Mouse (Mus musculus): Measurements from ENCODE around the gene Gimap3. TPM values are rescaled to one million over a fixed set of nuclear protein-coding genes. Genes with fewer than 3 reads are reported as not detected.

The Gimap3 gene
- polyA plus RNA-seq, 1 experiment from 2014 or later, result 0.09 TPM

DNA sequence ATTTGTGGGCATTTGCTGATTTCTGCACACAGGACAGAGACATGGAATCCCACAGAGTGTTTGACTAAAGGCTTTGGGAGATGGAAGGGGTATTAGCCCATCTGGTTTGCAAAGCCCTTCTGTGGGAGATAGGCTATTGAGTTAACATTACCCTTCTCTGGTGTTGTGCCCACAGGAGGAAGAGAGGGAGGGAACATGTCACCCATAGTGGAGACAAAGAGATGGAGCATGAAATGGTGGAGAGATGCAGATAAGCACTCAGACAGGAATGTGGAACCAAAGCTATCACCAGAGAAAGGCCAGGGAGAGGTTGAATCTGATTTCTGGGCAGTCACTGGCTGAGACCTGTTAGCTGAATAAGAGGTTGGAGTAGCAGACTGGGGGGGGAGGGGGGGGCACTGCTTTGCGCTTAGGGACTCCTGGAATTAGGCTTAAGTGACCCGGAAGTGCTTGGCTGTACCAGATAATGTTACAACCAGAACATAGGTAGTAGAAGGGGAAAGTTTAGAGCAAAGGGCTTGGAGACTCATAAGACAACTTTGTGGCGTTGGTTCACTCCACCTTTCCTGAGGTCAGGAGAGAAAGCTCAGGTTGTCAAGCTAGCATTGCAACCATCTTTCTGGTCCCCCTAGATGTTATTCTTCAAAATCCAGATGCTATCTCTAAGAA lies 30.0 kb downstream of the Gimap3 start:
- peaks cover 23% of the 10 kb centered on the region for H3K4me1 ChIP-seq (replicated peaks)
- H3K9me3 ChIP-seq, result no peaks in the 10 kb centered on the region
- no peak overlapping the region for H3K27ac ChIP-seq
- H3K36me3 ChIP-seq, result no peaks in the 10 kb centered on the region
- WGBS, result 77% methylated on average over 3 of the region's 3 CpGs
- H3K27me3 ChIP-seq (ENCODE audit: insufficient read depth, poor library complexity, severe bottlenecking), result peaks cover 47% of the 10 kb centered on the region
- H3K4me3 ChIP-seq, result no peak overlapping the region
- no peak for DNase-seq (ENCODE audit: low spot score)

DNA sequence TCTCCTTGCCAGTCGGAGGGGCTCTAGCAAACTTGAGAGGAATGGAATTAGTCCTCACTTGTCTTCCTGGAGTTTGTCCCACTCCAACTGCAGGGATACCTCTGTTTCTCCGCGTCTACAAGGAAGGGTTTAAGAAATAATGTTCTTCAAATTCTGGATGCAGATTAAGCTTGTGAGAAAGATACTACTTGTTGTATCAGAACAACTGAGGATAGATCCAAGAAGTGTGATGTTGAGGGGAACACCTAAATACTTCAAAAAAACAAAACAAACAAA lies 30.9 kb downstream of the Gimap3 start:
- H3K4me3 ChIP-seq, result no peak overlapping the region

DNA sequence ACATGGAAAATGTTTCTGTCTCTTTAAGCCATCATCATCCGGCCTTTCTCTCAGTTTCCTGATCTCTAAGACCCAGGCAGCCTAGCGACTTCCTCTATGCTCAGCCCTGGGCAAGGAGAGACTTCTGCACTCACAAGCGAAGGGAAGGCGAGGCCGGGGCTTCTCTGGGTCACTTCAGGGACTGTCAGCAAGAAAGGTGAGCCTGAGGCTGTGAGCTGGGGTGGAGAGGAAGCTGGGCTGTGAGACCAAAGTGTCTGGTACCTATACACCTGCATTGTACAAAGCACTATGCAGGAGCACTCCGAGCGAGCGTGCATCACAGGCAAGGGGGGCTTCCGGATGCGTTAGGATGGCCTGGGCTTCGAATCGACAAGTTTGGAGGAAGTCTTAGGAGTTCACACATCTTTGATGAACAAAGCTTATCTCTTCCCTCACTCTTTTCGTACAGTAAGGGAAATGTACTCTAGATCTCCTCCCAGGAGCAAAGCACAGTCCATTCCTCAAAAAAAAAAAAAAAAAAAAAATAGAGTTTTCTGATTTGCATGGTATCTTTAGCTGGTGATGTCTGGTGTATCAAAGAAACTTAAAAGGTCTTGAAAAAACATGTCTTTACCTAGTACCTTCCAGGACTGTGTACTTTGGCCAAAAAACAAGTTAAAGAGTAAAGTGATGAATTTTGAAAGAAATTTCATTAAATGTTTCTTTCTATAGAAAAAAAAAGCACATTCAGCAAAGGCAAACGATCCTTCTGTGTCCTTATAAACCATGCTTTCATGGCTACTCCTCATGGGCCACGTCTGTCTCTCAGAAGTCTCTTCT lies 31.5 kb downstream of the Gimap3 start, which contains the start of gene Gimap1:
Gimap1 (plus strand) TSS at position 94 of the 819 bp plus-strand sequence.
- no peak within 1 kb of the TSS for H3K4me3 ChIP-seq
- H3K36me3 ChIP-seq, result no peaks in the 10 kb centered on the region
- DNase-seq (ENCODE audit: low spot score), result no peak
- H3K27ac ChIP-seq, result 0 out of 2 replicates have a peak within 1 kb of the TSS, but pooled peaks have one; percentile 23
- H3K9me3 ChIP-seq, result no peaks in the 10 kb centered on the region
- peaks cover 40% of the 10 kb centered on the region for H3K27me3 ChIP-seq (ENCODE audit: insufficient read depth, poor library complexity, severe bottlenecking)
- WGBS, result 82% methylated on average over 15 of the region's 15 CpGs
- H3K4me1 ChIP-seq (replicated peaks), result peaks cover 23% of the 10 kb centered on the region

More for the DNA sequence above, 30.9 kb downstream of the Gimap3 start:
- H3K27me3 ChIP-seq (ENCODE audit: insufficient read depth, poor library complexity, severe bottlenecking), result peaks cover 42% of the 10 kb centered on the region
- no peak overlapping the region for H3K27ac ChIP-seq
- 93% methylated on average over 3 of the region's 3 CpGs for WGBS
- DNase-seq (ENCODE audit: low spot score), result no peak
- H3K36me3 ChIP-seq, result no peaks in the 10 kb centered on the region
- no peaks in the 10 kb centered on the region for H3K9me3 ChIP-seq
- peaks cover 23% of the 10 kb centered on the region for H3K4me1 ChIP-seq (replicated peaks)

DNA sequence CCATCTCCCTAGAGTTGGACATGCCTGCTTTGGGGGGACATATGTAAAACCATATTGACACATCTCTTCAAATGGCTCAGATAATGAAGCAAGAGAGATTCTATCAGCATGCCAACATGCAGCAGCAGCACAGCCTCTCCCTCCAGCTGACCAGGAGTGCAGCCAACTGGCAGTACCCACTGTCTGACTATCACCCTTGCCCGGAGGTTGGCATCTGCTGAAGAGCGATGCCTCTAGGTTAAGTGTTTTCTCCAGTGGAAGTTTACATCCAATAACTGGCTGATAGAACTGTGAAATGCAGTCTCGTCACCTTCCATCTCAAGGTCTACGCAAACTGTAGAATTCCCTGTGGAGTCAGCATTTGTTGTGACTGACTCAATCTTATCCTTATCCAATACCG lies 33.0 kb downstream of the Gimap3 start:
- H3K9me3 ChIP-seq, result no peaks in the 10 kb centered on the region
- 92% methylated on average over 5 of the region's 5 CpGs for WGBS
- peaks cover 16% of the 10 kb centered on the region for H3K4me1 ChIP-seq (replicated peaks)
- H3K36me3 ChIP-seq, result no peaks in the 10 kb centered on the region
- no peak overlapping the region for H3K4me3 ChIP-seq
- peaks cover 25% of the 10 kb centered on the region for H3K27me3 ChIP-seq (ENCODE audit: insufficient read depth, poor library complexity, severe bottlenecking)
- DNase-seq (ENCODE audit: low spot score), result no peak
- H3K27ac ChIP-seq, result no peak overlapping the region

DNA sequence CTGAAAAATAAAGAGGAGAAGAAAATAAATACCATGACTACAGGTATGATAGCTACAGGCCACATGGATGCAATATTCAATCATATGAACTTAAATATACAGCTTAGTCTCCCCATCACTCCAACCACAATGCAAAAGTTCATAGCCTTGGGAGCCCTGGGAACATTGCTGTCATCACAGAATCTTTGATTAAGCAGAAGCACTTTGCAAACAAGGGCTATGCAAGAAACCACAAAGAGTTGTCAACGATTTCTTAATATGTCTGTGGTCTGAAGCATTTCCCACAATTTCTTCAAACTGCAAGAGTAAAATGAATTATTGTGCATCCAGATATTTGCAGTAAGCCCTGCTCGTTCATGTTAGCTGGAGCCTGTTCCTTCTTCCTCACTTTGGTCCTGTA lies 33.6 kb downstream of the Gimap3 start:
- H3K4me1 ChIP-seq (replicated peaks), result peaks cover 10% of the 10 kb centered on the region
- no peak overlapping the region for H3K27ac ChIP-seq
- 83% methylated on average over 2 of the region's 2 CpGs for WGBS
- H3K27me3 ChIP-seq (ENCODE audit: insufficient read depth, poor library complexity, severe bottlenecking), result peaks cover 19% of the 10 kb centered on the region
- no peaks in the 10 kb centered on the region for H3K9me3 ChIP-seq
- DNase-seq (ENCODE audit: low spot score), result no peak
- H3K4me3 ChIP-seq, result no peak overlapping the region
- H3K36me3 ChIP-seq, result no peaks in the 10 kb centered on the region

DNA sequence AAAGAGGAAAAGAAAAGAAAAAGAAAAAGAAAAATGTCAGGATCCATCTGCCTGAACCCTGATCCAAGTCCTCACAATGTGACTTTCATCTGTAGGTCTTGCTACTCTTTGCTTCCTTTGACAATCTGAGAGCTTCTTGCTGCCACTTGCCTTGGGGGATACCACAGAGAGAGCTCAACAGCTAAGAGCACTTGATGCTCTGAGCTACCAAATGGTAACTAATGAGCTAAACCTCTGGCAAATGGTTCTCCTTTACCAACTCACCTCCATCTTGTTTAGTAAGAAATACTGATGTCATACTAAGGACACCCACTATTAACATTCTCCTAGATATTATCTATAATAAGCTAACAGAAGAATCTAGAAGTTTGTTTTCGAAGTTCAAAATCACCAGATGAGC lies 37.0 kb downstream of the Gimap3 start:
- no peak for DNase-seq (ENCODE audit: low spot score)
- Histone ChIP-seq H3K27ac (no peak overlapping the region), H3K27me3 (ENCODE audit: insufficient read depth, poor library complexity, severe bottlenecking) (no peaks in the 10 kb centered on the region), H3K4me1 (replicated peaks) (no peaks in the 10 kb centered on the region), H3K9me3 (no peaks in the 10 kb centered on the region), H3K36me3 (no peaks in the 10 kb centered on the region), H3K4me3 (no peak overlapping the region)
- WGBS, result 86% methylated on average over 1 of the region's 1 CpGs

DNA sequence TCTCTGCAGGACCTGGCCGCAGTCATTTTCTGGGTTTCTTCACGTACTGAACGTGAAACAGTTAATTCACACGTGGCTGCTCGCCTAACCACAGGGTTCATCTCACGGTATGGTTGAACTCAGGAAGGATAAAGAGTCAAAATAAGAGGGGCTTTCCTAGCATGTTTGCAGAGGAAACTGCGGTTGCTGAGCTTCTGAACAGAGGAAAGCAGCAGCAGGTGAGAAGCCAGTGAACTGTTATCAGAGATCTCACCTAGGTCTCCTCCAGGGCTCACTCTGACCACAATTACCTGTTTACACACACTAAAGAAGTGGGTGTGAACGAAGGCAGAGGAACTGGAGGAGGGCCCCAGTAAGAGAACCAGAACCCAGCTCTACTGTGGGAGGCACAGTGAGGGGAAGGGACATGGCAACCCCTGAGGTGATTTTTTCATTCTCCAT lies 37.8 kb downstream of the Gimap3 start:
- Histone ChIP-seq H3K27ac (no peak overlapping the region), H3K9me3 (no peaks in the 10 kb centered on the region), H3K36me3 (no peaks in the 10 kb centered on the region), H3K4me3 (no peak overlapping the region), H3K27me3 (ENCODE audit: insufficient read depth, poor library complexity, severe bottlenecking) (no peaks in the 10 kb centered on the region), H3K4me1 (replicated peaks) (no peaks in the 10 kb centered on the region)
- 66% methylated on average over 8 of the region's 8 CpGs for WGBS
- no peak for DNase-seq (ENCODE audit: low spot score)

DNA sequence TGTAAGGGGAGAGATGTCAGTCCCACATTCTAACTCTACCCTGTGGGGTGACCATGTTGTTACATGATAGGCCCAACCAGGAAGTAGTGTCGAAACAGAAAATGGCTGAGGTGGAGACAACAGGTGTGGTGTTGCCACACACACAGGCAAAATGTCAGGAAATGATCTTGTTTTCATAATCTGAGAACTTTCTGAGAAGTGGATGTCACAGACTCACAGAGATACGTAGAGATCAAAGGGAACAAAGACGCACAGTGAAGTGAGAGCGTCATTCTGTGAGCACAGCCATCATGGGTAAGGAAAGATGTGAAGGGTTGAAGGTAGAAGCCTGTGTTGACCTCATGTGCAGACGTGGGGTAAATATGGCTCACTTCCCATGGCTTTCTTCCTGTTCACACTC lies 42.9 kb downstream of the Gimap3 start:
- DNase-seq (ENCODE audit: low spot score), result no peak
- Histone ChIP-seq H3K36me3 (no peaks in the 10 kb centered on the region), H3K27ac (no peak overlapping the region), H3K4me1 (replicated peaks) (peaks cover 9% of the 10 kb centered on the region; the same call in 1 of the 2 replicates), H3K4me3 (no peak overlapping the region), H3K27me3 (ENCODE audit: insufficient read depth, poor library complexity, severe bottlenecking) (no peaks in the 10 kb centered on the region), H3K9me3 (no peaks in the 10 kb centered on the region)
- 90% methylated on average over 5 of the region's 5 CpGs for WGBS

DNA sequence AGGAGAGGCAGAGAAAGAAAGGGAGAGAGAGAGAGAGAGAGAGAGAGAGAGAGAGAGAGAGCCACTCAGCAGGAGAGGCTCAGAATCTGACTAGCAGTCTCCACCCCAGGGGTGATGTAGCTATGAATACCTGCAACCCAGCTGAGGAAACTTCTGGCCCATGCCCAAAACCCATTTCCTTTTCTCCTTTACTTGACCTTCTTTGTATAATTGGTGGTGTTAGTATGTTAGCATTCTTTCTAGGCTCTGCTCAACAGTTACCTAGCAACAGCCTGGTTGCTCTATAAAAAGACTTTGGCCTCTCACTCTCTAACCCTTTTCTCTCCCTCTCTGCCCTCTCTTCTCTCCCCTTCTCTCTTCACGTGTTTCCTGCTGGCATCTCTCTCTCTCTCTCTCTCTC lies 45.2 kb downstream of the Gimap3 start:
- Histone ChIP-seq H3K36me3 (no peaks in the 10 kb centered on the region), H3K4me1 (replicated peaks) (peaks cover 9% of the 10 kb centered on the region; the same call in 1 of the 2 replicates), H3K4me3 (no peak overlapping the region), H3K9me3 (no peaks in the 10 kb centered on the region), H3K27me3 (ENCODE audit: insufficient read depth, poor library complexity, severe bottlenecking) (no peaks in the 10 kb centered on the region), H3K27ac (no peak overlapping the region)
- DNase-seq (ENCODE audit: low spot score), result no peak
- WGBS, result 0% methylated on average over 1 of the region's 1 CpGs

DNA sequence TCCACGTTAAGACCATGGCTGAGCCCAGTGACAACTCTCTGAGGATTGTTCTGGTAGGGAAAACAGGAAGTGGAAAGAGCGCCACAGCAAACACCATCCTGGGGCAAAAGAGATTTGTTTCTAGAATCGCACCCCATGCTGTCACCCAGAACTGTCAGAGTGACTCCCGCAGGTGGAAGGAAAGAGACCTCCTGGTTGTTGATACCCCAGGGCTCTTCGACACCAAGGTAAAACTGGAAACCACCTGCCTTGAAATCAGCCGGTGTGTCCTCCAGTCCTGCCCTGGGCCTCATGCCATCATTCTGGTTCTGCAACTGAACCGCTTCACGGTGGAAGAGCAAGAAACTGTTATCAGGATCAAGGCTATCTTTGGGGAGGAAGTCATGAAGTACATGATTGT lies 47.2 kb downstream of the Gimap3 start:
- peaks cover 9% of the 10 kb centered on the region for H3K4me1 ChIP-seq (replicated peaks)
- H3K27me3 ChIP-seq (ENCODE audit: insufficient read depth, poor library complexity, severe bottlenecking), result no peaks in the 10 kb centered on the region
- WGBS, result 85% methylated on average over 8 of the region's 8 CpGs
- no peak overlapping the region for H3K27ac ChIP-seq
- no peaks in the 10 kb centered on the region for H3K9me3 ChIP-seq
- DNase-seq (ENCODE audit: low spot score), result no peak
- no peak overlapping the region for H3K4me3 ChIP-seq
- no peaks in the 10 kb centered on the region for H3K36me3 ChIP-seq

DNA sequence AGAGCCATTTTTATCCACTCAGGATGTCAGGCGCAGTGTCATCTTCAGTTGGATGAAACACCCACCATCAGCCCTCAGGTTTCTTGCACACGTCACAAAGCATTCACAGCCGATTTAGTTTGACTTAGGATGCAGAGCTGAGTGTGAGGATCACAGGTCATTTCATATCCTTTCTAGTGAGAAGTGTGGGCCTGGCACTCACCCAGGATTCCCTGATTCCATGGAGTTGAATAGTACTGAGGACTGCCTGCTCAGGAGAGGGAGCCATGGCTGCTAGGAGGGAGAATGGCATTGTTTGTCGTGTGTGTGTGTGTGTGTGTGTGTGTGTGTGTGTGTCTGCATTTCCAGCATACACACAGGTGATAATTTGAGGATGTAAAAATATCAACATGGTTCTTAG lies 50.3 kb downstream of the Gimap3 start:
- 87% methylated on average over 4 of the region's 4 CpGs for WGBS
- no peaks in the 10 kb centered on the region for H3K9me3 ChIP-seq
- DNase-seq (ENCODE audit: low spot score), result no peak
- peaks cover 2% of the 10 kb centered on the region for H3K4me1 ChIP-seq (replicated peaks)
- H3K27me3 ChIP-seq (ENCODE audit: insufficient read depth, poor library complexity, severe bottlenecking), result no peaks in the 10 kb centered on the region
- no peaks in the 10 kb centered on the region for H3K36me3 ChIP-seq
- no peak overlapping the region for H3K27ac ChIP-seq
- H3K4me3 ChIP-seq, result no peak overlapping the region

DNA sequence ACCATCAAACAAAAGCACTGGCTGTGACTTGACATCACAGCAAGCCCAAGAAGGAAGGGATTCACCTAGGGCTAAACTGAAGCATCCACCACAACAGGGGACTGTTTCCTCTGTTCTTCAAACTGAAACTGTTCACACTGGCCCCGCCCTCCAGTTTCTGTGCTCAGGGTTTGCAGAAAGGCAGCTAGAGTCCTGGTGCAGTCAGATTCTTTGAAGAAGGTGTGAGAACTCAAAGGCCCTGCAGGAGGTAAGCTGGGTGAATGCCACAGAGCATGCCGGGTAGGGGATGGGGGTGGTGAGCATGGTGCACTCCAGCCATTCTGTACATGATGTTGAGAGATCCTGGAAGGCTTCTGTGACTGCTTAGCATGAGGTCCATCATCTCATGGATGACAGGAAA lies 52.2 kb downstream of the Gimap3 start, which contains the start of the genes Gm28053 and Gimap7:
Gm28053 (plus strand) TSS at position 153 of the 400 bp plus-strand sequence.
Gimap7 (plus strand) TSS at position 167 of the 400 bp plus-strand sequence.
- Histone ChIP-seq H3K4me1 (replicated peaks) (no peaks in the 10 kb centered on the region; the same call in 1 of the 2 replicates), H3K27me3 (ENCODE audit: insufficient read depth, poor library complexity, severe bottlenecking) (no peaks in the 10 kb centered on the region), H3K9me3 (no peaks in the 10 kb centered on the region), H3K27ac (no peak within 1 kb of the TSS), H3K36me3 (no peaks in the 10 kb centered on the region), H3K4me3 (no peak within 1 kb of the TSS)
- DNase-seq (ENCODE audit: low spot score), result no peak
- WGBS, result 54% methylated on average over 2 of the region's 2 CpGs

Measured in hindbrain, embryonic 10.5 days (tissue).